Mouse (Mus musculus) T-helper 17 cell (primary cell): ENCODE results near the gene Rpap2.

ENCODE experiments used
- in situ Hi-C, 2 experiments: fragments of 300-600 bp; cut with MboI, MseI; formaldehyde crosslinking; loops; 1 replicate in 1 of 2; 2 replicates in 1 of 2; pipeline ENCODE4 v1.15.1; 2025; ENCODE audit warnings: high pct_unique_total_duplicates in 2 of 2

The Rpap2 gene

GRCm38 (mm10) chr5:107684380-107684779 is 87.2 kb downstream of the Rpap2 start:
- in situ Hi-C loops, result no loop called here

GRCm38 (mm10) chr5:107687161-107687560 is 90.0 kb downstream of the Rpap2 start:
- in situ Hi-C loops, result no loop called here

DNA sequence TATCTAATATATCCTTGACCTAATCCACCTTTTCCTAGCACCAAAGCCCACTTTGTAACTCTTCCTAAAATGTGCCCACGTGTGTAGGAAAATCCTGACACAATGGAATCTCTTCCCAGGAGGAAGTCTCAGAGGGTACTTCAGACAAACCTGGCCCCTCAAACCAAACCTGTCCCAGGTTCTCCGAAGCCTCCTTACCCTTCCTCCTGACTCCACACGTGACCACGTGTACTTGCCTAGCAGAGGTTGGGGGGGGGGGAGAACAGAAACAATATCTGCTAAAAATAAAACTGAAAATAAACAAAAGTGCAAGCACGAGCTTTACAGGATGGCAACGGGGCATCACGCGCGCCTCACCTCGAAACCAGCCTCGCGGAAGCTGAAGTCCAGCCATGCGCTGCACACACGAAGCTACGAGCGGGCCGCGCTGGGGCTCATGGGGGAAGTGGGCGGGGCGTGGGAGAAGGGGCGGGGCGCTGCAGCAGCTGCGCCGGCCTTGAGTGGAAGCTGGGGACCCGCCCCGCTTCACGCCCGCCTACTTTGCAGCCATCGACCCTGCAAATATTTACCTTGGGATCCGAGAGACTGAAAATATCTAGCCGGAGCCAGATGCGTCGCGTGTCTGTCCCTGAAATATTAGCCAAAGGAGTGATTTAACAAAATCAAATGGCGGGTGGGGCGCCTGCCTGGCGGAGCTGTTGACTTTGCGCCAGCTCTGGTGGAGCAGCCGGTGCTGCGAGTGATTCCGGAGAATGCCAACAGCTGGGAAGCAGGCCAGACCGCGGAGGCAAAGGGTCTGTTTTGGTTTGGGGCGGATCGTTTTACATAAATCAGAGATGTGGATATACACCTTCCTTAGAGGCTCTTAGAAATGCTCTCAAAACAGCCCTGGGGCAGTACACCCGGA is 90.7 kb downstream of the Rpap2 start:
- in situ Hi-C loops, result no loop called here

DNA sequence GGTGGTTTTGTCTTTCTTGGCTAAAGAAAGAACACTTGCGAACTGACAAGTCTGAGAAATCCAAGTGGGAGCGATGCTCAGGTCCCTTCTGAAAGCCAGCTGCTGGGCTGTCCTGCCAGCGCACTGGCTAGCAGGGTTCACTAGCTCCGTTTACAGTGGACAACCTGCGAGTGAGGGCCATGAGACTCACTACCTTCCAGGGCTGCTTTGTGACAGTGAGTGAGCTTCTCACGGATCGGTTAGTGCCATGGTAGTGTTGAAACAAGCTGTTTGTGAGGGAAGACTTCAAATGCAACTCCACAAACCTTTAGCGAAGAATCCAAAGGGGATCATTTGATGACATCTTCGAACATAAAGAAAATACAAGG is 91.3 kb downstream of the Rpap2 start:
- in situ Hi-C loops, result no loop called here

- in situ Hi-C loops, result no loop called here
These were observed 97.8 kb downstream of the Rpap2 start for GRCm38 (mm10) chr5:107695019-107695418.

- in situ Hi-C loops, result no loop called here
These were observed 101.7 kb downstream of the Rpap2 start for GRCm38 (mm10) chr5:107698888-107699287.

GRCm38 (mm10) chr5:107700873-107701272 is 103.7 kb downstream of the Rpap2 start:
- in situ Hi-C loops, result loop anchor here in 1 of 2 experiments (5.0 kb wide), 1 partner anchor 44 kb away; no protein-coding TSS in a partner anchor

DNA sequence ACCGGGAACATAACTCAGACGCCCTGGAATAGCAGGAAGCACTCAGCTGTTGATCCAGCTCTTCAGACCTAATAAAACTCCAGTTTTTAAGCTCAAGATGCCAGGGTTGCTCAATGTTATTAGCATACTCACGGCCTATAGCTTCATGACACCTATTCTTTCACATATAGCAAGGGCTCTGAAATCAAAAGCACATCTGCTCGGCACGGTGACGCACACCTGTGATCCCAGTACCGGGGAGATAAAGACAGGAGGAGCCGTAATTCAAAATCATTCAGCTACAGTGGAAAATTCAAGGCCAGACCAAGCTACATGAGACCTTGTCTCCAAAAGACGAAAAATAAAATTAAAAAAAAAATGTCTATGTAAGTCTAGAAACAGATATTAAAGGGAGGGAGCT is 104.5 kb downstream of the Rpap2 start:
- in situ Hi-C loops, result loop anchor here in 1 of 2 experiments (5.0 kb wide), 1 partner anchor 44 kb away; no protein-coding TSS in a partner anchor

DNA sequence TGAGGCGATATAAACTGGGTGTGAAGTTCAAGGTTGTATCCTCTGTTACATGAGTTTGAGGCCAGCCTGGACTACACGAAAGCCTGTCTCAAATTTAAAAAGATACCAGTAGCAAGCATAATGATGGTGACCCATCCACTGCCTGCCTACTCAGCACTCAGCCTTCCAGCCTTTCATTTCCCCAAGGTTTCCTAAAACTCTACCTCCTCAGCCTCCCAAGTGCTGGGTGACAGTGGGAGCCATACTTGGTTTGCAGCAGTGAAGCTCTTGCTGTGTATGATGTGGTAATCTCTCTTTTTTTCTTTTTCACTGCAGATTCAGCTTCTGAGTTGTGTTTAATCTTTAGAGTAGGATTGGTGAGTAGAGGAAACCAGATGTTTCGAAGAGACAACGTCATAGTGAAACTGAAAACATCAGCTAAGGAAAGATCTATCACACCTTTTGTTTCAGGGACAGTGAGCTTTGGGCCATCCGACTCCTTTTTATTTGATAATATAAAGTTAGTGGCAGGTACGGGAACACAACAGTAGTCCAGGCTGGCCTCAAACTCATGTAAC is 106.1 kb downstream of the Rpap2 start:
- in situ Hi-C loops, result loop anchor here in 1 of 2 experiments (5.0 kb wide), 1 partner anchor 46 kb away; no protein-coding TSS in a partner anchor

DNA sequence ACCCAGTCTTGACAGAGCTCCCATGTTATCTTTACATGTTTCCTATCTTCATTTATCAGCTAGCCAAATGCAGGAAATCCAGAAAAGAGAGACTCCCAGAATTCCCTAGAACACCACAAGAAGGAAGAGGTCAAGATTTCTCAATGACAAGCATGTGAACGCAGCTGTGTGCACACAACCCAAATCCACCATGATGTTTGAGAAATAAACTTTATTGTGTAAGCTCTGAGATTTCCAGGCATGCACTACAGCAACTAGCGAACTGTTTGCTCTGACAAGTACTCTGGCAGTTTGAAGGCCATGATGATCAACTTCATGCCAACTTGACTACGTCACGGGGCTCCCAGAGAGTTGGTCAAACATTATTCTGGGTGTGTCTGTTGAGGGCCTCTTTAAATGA is 108.6 kb downstream of the Rpap2 start:
- in situ Hi-C loops, result no loop called here

DNA sequence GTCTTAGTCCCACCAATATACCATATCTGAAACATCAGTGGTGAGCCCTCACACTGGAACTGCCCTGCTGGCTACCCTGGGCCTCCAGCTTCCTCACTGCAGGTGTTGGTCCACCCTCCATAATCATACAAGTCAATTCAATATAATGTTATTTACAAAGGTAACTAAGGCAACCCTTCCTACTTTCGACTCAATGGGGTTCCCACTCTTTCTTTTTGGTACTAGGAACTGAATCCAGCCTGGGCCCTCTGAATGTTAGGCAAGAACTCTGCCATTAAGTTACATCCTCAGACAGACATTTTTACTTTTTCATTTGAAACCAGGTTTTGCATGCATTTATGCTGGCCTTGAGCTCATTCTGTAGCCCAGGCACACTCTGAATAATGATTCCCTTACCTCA is 109.1 kb downstream of the Rpap2 start:
- in situ Hi-C loops, result no loop called here

- in situ Hi-C loops, result no loop called here
These were observed 111.1 kb downstream of the Rpap2 start for GRCm38 (mm10) chr5:107708124-107708797.
